Mouse (Mus musculus): ENCODE measurements around the gene Sppl2b.

GRCm38 (mm10) chr10:80857848-80858247, 2.8 kb downstream of the Sppl2b start:
- TF ChIP-seq CTCF (IDR thresholded peaks at IDR 0.05; ENCODE audit: control insufficient read depth, insufficient read depth, insufficient replicate concordance, low read depth, low read length), result no peak
- TF ChIP-seq POLR2A (IDR thresholded peaks at IDR 0.05; ENCODE audit: control insufficient read depth, low read depth, low read length), result no peak
